Mouse (Mus musculus) CH12.LX (cell line): ENCODE results near the gene Igsf21. TPM values are rescaled to one million over a fixed set of nuclear protein-coding genes. Genes with fewer than 3 reads are reported as not detected.

Source experiments
- DNase-seq: peaks from one replicate; pipeline ENCODE4 v3.0.0-alpha.2; 2013; ENCODE audit errors: extremely low read depth
- H3K27ac ChIP-seq: 2 replicates; pipeline ENCODE4 v1.5.1; 2012; ENCODE audit warnings: low read depth, mild to moderate bottlenecking, control low read depth, moderate library complexity; ENCODE audit not compliant: insufficient read depth
- H3K27me3 ChIP-seq: replicated peaks from 2 replicates; pipeline ENCODE3; 2012; ENCODE audit warnings: inconsistent platforms
- H3K36me3 ChIP-seq, 2 experiments: replicated peaks in 1 of 2; 2 replicates each; pipeline versions ENCODE3 to v1.6.1; 2012; ENCODE audit warnings: inconsistent platforms in 1 of 2, low read length in 1 of 2, mild to moderate bottlenecking in 1 of 2, mixed read lengths in 1 of 2, moderate library complexity in 1 of 2; ENCODE audit not compliant: control insufficient read depth in 1 of 2, insufficient read depth in 1 of 2
- H3K4me1 ChIP-seq, 2 experiments: 2 replicates each; pipeline ENCODE4 v1.6.1; 2012; ENCODE audit warnings: inconsistent platforms in 1 of 2, moderate library complexity in 1 of 2; ENCODE audit not compliant: insufficient read depth in 2 of 2, control insufficient read depth in 1 of 2
- H3K4me2 ChIP-seq: 2 replicates; pipeline ENCODE4 v1.6.1; 2012; ENCODE audit warnings: low read depth, mild to moderate bottlenecking, control low read depth; ENCODE audit not compliant: poor library complexity, insufficient read depth, severe bottlenecking
- H3K4me3 ChIP-seq, 3 experiments: fragments of 150-350 bp in 1 of 3; sonication (generic) in 1 of 3; replicated peaks in 1 of 3; 2 replicates each; pipeline versions ENCODE3 to v1.5.1; 2011 to 2012; ENCODE audit warnings: low read depth in 2 of 3, low read length in 2 of 3, mild to moderate bottlenecking in 2 of 3, moderate library complexity in 2 of 3, control low read depth in 1 of 3, improper control_type of control experiment in 1 of 3, inconsistent platforms in 1 of 3, mixed read lengths in 1 of 3; ENCODE audit not compliant: poor library complexity in 1 of 3
- H3K79me2 ChIP-seq: replicated peaks from 2 replicates; pipeline ENCODE4 v1.6.1; 2012; ENCODE audit warnings: mild to moderate bottlenecking, moderate library complexity; ENCODE audit not compliant: control insufficient read depth, poor library complexity, insufficient read depth, severe bottlenecking; ENCODE audit errors: extremely low read depth
- H3K9ac ChIP-seq: 2 replicates; pipeline ENCODE4 v1.6.1; 2012; ENCODE audit warnings: low read depth, mild to moderate bottlenecking, control low read depth, moderate library complexity; ENCODE audit not compliant: insufficient read depth
- H3K9me3 ChIP-seq: replicated peaks from 2 replicates; pipeline ENCODE3; 2012; ENCODE audit warnings: low read length, inconsistent platforms, mixed read lengths
- BHLHE40 ChIP-seq: IDR thresholded peaks from 2 replicates; pipeline ENCODE4 v1.6.1; 2011; ENCODE audit warnings: mild to moderate bottlenecking, low read depth, low read length, improper control_type of control experiment
- CHD2 ChIP-seq: IDR thresholded peaks from 2 replicates; pipeline ENCODE4 v1.6.1; 2011; ENCODE audit warnings: low read length, improper control_type of control experiment
- EP300 ChIP-seq: IDR thresholded peaks from 2 replicates; pipeline ENCODE4 v1.6.1; 2011; ENCODE audit warnings: low read length, improper control_type of control experiment
- GABPA ChIP-seq: IDR thresholded peaks from 2 replicates; pipeline ENCODE4 v1.6.1; 2012; ENCODE audit warnings: low read depth, low read length, improper control_type of control experiment, inconsistent platforms; ENCODE audit not compliant: insufficient replicate concordance
- HCFC1 ChIP-seq: IDR thresholded peaks from 2 replicates; pipeline ENCODE4 v1.6.1; 2012; ENCODE audit warnings: low read depth, mild to moderate bottlenecking, inconsistent platforms, low read length, improper control_type of control experiment
- IRF4 ChIP-seq: IDR thresholded peaks from 2 replicates; pipeline ENCODE4 v1.6.1; 2014; ENCODE audit warnings: low read depth, mild to moderate bottlenecking, inconsistent platforms, low read length, improper control_type of control experiment
- MEF2A ChIP-seq: IDR thresholded peaks from 2 replicates; pipeline ENCODE4 v1.6.1; 2014; ENCODE audit warnings: low read depth, mild to moderate bottlenecking, inconsistent platforms, low read length, improper control_type of control experiment, borderline replicate concordance
- PAX5 ChIP-seq: IDR thresholded peaks from 2 replicates; pipeline ENCODE4 v1.6.1; 2012; ENCODE audit warnings: low read length, inconsistent platforms, mixed read lengths
- POLR2A ChIP-seq: IDR thresholded peaks from 2 replicates; pipeline ENCODE4 v1.6.1; 2011; ENCODE audit warnings: low read depth, mild to moderate bottlenecking, improper control_type of control experiment, low read length
- RAD21 ChIP-seq: IDR thresholded peaks from 2 replicates; pipeline ENCODE4 v1.6.1; 2011; ENCODE audit warnings: low read depth, mild to moderate bottlenecking, low read length, improper control_type of control experiment, moderate library complexity
- SMC3 ChIP-seq: IDR thresholded peaks from 2 replicates; pipeline ENCODE4 v1.6.1; 2011; ENCODE audit warnings: low read depth, low read length, improper control_type of control experiment
- ZC3H11A ChIP-seq: IDR thresholded peaks from 2 replicates; pipeline ENCODE4 v1.6.1; 2012; ENCODE audit warnings: low read depth, mild to moderate bottlenecking, inconsistent platforms, low read length, improper control_type of control experiment
- ZKSCAN1 ChIP-seq: IDR thresholded peaks from 2 replicates; pipeline ENCODE4 v1.6.1; 2012; ENCODE audit warnings: low read depth, inconsistent platforms, low read length, improper control_type of control experiment, borderline replicate concordance
- ZMIZ1 ChIP-seq: IDR thresholded peaks from 2 replicates; pipeline ENCODE4 v1.6.1; 2012; ENCODE audit warnings: low read depth, mild to moderate bottlenecking, inconsistent platforms, low read length, improper control_type of control experiment
- dilution Hi-C: fragments of 300-500 bp; cut with MboI; formaldehyde crosslinking; loops from 2 replicates; pipeline ENCODE4 v1.14.3; 2020; ENCODE audit warnings: low sequenced_read_pairs; ENCODE audit not compliant: extremely low pct_unique_long_range_greater_than_20kb, extremely low pct_ligation_motif_present
- in situ Hi-C: fragments of 300-500 bp; cut with MboI; formaldehyde crosslinking; loops from 3 replicates; pipeline ENCODE4 v1.14.3; 2019; ENCODE audit warnings: low sequenced_read_pairs, low pct_ligation_motif_present, low pct_unique_long_range_greater_than_20kb, mixed read lengths
- polyA plus RNA-seq: library from polyadenylated mRNA; unstranded; fragments of >175 nt; gene quantifications from 2 replicates; pipeline ENCODE4 v1.2.1, GENCODE M21; 2012; ENCODE audit warnings: low read depth; ENCODE audit not compliant: insufficient read length
- total RNA-seq, 2 experiments: library from RNA; depleted of rRNA; stranded (reverse); fragments of 300-350 nt in 1 of 2; fragments of >200 nt in 1 of 2; gene quantifications; 2 replicates each; pipeline ENCODE4 v1.2.3; 2012 to 2014

Igsf21 gene
- total and polyA plus RNA-seq, 3 experiments = not detected

GRCm38 (mm10) chr4:140038586-140039411 is 207.8 kb downstream of the Igsf21 start:
- in situ Hi-C loops = no loop called here
- Histone ChIP-seq H3K9me3 (peaks cover 81% of the 10 kb centered on the region), H3K9ac (no peak overlapping the region), H3K27ac (no peak overlapping the region), H3K79me2 (no peaks in the 10 kb centered on the region), H3K4me3 (no peak overlapping the region), H3K36me3 (no peaks in the 10 kb centered on the region), H3K4me2 (no peak overlapping the region), H3K27me3 (no peaks in the 10 kb centered on the region), H3K4me1 (no peaks in the 10 kb centered on the region)
- DNase-seq = no peak
- TF ChIP-seq RAD21 = no peak
- TF ChIP-seq SMC3 = no peak
- no peak for TF ChIP-seq ZC3H11A
- no peak for TF ChIP-seq MEF2A
- no peak for TF ChIP-seq POLR2A
- TF ChIP-seq GABPA = no peak
- no peak for TF ChIP-seq CHD2
- TF ChIP-seq EP300 = no peak
- no peak for TF ChIP-seq HCFC1
- no peak for TF ChIP-seq ZMIZ1
- TF ChIP-seq ZKSCAN1 = no peak
- TF ChIP-seq PAX5 = no peak
- no peak for TF ChIP-seq IRF4
- dilution Hi-C loops = no loop called here

- H3K9ac ChIP-seq = no peak overlapping the region
- no peaks in the 10 kb centered on the region for H3K27me3 ChIP-seq
- TF ChIP-seq BHLHE40 = no peak
- no peak for TF ChIP-seq GABPA
- no peaks in the 10 kb centered on the region for H3K4me1 ChIP-seq
- no peak for DNase-seq
- in situ Hi-C loops = no loop called here
- no peak overlapping the region for H3K4me2 ChIP-seq
- no peaks in the 10 kb centered on the region for H3K36me3 ChIP-seq
- no peaks in the 10 kb centered on the region for H3K79me2 ChIP-seq
- H3K9me3 ChIP-seq = peaks cover 83% of the 10 kb centered on the region
- no peak overlapping the region for H3K4me3 ChIP-seq
- dilution Hi-C loops = no loop called here
- no peak overlapping the region for H3K27ac ChIP-seq
Observed at GRCm38 (mm10) chr4:140037784-140038387, 208.7 kb downstream of the Igsf21 start.
